Mouse (Mus musculus): Measurements from ENCODE around the gene Olfr1080.

GRCm38 (mm10) chr2:86542380-86542779 lies 15.7 kb downstream of the Olfr1080 start, which contains the start of gene Olfr1079:
- TF ChIP-seq HCFC1 (IDR thresholded peaks at IDR 0.05; ENCODE audit: borderline replicate concordance, insufficient read depth, low read length) (no peak), CHD2 (IDR thresholded peaks at IDR 0.05; ENCODE audit: low read depth, low read length) (no peak)
